Mouse (Mus musculus): ENCODE data around the gene Fam69b. TPM values are rescaled to one million over a fixed set of nuclear protein-coding genes. Genes with fewer than 3 reads are reported as not detected.

Fam69b gene
- polyA plus RNA-seq, 1 experiment from 2014 or later = 44.0 TPM

DNA sequence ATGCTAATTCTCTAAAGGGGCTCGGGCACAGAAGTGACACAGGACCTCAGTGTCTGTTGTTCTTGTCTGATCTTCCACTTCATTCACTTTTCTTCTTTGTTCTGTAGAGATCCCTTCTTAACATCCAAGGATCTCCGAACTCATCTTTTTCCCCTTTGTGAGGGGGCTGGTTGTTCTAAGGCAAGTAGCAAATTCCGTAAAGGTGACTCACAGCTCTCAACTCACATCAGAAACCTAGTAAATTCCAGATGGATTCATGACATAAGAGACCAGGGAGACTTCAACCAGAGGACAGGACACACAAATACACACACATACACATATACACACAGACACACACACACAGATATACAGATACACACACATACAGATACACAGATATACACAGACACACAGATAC, 17.7 kb upstream of the Fam69b start:
- Histone ChIP-seq H3K4me2 (replicated peaks) (no peak overlapping the region), H3K9me3 (replicated peaks) (no peaks in the 10 kb centered on the region), H3K4me1 (peaks cover 18% of the 10 kb centered on the region), H3K9ac (no peak overlapping the region), H3K36me3 (no peaks in the 10 kb centered on the region), H3K27ac (replicated peaks) (no peak overlapping the region), H3K27me3 (no peaks in the 10 kb centered on the region), H3K4me3 (replicated peaks) (no peak overlapping the region)
- 62% methylated on average over 3 of the region's 3 CpGs for WGBS
- no peak for ATAC-seq (ENCODE audit: insufficient number of reproducible peaks, low FRiP score, low TSS enrichment, low read depth)

DNA sequence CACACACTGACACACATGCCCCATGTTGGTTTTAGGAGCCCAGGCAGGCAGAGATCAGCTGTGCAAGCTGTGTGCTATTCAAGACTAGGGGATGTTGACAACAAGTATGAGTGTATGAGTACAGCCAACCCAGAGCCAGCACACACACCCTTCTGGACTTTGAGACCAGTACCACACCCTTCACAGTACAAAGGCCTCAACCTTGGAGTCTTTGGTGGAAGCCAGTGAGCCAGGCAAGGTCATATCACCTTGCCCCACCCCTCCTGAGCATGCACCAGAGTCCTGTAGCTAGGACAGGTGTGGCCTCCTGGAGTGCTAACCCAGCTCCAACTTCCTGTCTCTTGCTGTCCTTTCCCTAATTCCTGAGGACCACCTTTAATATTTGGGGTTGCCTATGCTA, 17.2 kb upstream of the Fam69b start:
- no peak overlapping the region for H3K27ac ChIP-seq (replicated peaks)
- no peak overlapping the region for H3K4me2 ChIP-seq (replicated peaks)
- H3K9me3 ChIP-seq (replicated peaks) = no peaks in the 10 kb centered on the region
- ATAC-seq (ENCODE audit: insufficient number of reproducible peaks, low FRiP score, low TSS enrichment, low read depth) = no peak
- H3K36me3 ChIP-seq = no peaks in the 10 kb centered on the region
- H3K9ac ChIP-seq = no peak overlapping the region
- H3K27me3 ChIP-seq = no peaks in the 10 kb centered on the region
- H3K4me1 ChIP-seq = peaks cover 17% of the 10 kb centered on the region
- no peak overlapping the region for H3K4me3 ChIP-seq (replicated peaks)

DNA sequence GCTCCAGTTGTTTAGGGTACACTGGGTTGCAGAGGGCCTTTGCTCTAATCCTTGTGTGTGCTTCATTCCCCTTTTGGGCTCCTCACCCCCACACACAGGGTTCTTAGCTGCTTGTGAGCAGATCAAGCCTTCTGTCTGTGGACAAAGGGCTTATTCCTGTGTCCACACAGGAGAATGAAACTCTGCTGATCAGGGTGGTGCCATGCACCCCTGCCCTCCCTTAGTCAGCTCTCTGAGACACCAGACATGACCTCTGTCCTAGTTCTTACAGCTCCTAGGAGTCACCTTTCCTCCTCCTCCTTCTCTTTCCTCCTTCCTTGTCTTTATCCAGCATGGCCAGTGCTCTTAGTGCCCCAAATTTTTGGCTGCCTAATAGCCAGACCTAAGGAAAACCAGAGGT, 16.4 kb upstream of the Fam69b start:
- Histone ChIP-seq H3K4me1 (peaks cover 9% of the 10 kb centered on the region), H3K4me2 (replicated peaks) (no peak overlapping the region), H3K27ac (replicated peaks) (no peak overlapping the region), H3K4me3 (replicated peaks) (no peak overlapping the region), H3K36me3 (no peaks in the 10 kb centered on the region), H3K9ac (no peak overlapping the region), H3K27me3 (no peaks in the 10 kb centered on the region), H3K9me3 (replicated peaks) (no peaks in the 10 kb centered on the region)
- no peak for ATAC-seq (ENCODE audit: insufficient number of reproducible peaks, low FRiP score, low TSS enrichment, low read depth)

DNA sequence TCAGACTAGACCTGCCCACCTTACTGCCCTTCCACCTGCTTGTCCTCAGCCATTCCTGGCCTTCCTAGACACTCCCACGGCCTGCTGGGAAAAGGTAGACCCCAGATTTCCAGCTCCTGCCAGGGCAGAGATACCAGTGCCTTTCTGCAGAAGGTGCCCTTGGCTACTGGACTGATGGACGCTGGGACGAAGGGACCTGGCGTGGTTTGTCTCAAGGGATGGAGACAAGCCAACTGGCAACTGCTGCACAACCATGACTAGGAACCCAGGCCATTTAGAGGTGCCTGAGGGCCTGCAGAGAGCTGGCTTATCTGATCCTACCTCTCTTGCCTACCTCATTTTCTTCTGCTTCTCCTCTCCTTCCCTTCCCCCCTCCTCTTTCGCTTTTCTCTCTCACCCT, 13.4 kb upstream of the Fam69b start:
- no peak for ATAC-seq (ENCODE audit: insufficient number of reproducible peaks, low FRiP score, low TSS enrichment, low read depth)
- WGBS = 73% methylated on average over 5 of the region's 5 CpGs
- H3K4me1 ChIP-seq = no peaks in the 10 kb centered on the region
- H3K27me3 ChIP-seq = no peaks in the 10 kb centered on the region
- H3K27ac ChIP-seq (replicated peaks) = no peak overlapping the region
- H3K9ac ChIP-seq = no peak overlapping the region
- H3K4me2 ChIP-seq (replicated peaks) = no peak overlapping the region
- H3K4me3 ChIP-seq (replicated peaks) = no peak overlapping the region
- no peaks in the 10 kb centered on the region for H3K9me3 ChIP-seq (replicated peaks)
- no peaks in the 10 kb centered on the region for H3K36me3 ChIP-seq

DNA sequence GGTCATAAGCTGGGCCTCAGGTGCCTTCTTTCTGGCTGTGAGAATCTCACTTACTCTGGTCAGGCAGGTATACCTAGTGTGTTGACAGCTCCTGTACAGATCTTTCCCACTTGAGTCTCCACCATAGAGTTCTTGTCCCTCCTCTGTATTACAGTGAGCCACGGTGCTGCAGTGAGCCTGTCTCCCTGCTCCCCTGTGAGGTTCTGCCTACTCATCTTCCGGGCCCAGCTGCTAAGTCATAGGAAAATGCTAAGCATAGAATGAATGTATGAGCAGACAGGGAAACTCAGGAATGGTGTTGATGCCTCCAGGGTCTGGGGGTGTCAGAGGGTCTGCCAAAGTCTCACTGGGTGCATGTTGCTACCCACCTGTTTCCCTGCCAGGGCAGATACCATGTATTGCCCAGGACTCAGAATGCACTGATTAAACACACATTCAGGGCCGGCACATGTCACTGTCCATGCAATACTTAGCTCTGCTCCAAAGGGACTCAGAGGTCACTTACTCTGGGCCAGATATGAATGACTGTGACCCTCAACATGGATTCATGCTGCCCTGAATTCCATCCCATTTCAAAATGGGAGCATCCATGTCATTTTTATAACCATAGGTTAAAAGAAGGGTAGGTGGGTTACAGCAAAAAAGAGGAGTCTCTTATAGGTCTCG, 12.7 kb upstream of the Fam69b start:
- Histone ChIP-seq H3K4me1 (no peaks in the 10 kb centered on the region), H3K9me3 (replicated peaks) (no peaks in the 10 kb centered on the region), H3K36me3 (no peaks in the 10 kb centered on the region), H3K9ac (no peak overlapping the region), H3K27ac (replicated peaks) (no peak overlapping the region), H3K27me3 (no peaks in the 10 kb centered on the region), H3K4me3 (replicated peaks) (no peak overlapping the region), H3K4me2 (replicated peaks) (no peak overlapping the region)
- WGBS = 76% methylated on average over 4 of the region's 4 CpGs
- ATAC-seq (ENCODE audit: insufficient number of reproducible peaks, low FRiP score, low TSS enrichment, low read depth) = no peak

DNA sequence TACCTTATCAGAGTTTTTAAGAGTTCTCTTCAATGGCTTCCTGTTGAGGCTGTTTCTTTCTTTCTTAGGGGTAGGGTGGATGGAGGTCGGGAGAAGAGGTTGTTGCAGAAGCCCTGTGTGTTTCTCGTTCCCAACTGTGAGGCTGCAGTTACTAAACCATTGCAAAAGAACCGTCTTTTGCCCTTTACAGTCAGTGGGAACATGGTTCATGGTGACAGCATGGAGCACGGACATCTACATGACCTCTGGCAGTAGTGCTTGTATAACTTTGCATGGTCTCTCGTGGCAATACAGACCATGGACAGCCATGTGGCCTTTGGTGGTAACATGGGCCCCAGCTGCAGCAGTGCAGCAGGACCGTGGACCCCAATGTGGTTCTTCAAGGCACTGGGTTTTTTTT, 10.9 kb upstream of the Fam69b start:
- Histone ChIP-seq H3K9ac (no peak overlapping the region), H3K27ac (replicated peaks) (no peak overlapping the region), H3K9me3 (replicated peaks) (no peaks in the 10 kb centered on the region), H3K27me3 (no peaks in the 10 kb centered on the region), H3K4me2 (replicated peaks) (no peak overlapping the region), H3K4me1 (no peaks in the 10 kb centered on the region), H3K4me3 (replicated peaks) (no peak overlapping the region), H3K36me3 (no peaks in the 10 kb centered on the region)
- ATAC-seq (ENCODE audit: insufficient number of reproducible peaks, low FRiP score, low TSS enrichment, low read depth) = no peak
- WGBS = 78% methylated on average over 6 of the region's 6 CpGs

DNA sequence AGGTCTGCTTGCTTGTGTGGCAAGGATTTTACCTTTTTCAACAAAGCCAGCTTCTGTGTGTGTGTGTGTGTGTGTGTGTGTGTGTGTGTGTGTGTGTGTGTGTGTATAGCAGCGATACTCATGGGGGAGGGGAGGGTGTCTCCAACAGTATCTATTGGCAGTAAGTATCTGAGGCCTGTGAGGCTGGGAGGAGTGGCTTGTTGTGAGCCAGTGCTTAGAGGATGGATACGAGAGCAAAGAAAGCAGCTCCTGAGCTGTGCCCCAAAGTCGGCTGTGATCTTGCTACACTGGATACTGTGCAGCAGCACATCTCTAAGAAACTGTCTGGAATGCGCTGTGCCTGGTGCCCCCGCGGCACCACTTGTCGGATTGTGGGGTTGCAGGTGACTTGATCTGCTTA, 10.3 kb upstream of the Fam69b start:
- H3K9me3 ChIP-seq (replicated peaks) = no peaks in the 10 kb centered on the region
- 52% methylated on average over 7 of the region's 7 CpGs for WGBS
- H3K36me3 ChIP-seq = no peaks in the 10 kb centered on the region
- no peaks in the 10 kb centered on the region for H3K4me1 ChIP-seq
- ATAC-seq (ENCODE audit: insufficient number of reproducible peaks, low FRiP score, low TSS enrichment, low read depth) = no peak
- H3K9ac ChIP-seq = no peak overlapping the region
- H3K27ac ChIP-seq (replicated peaks) = no peak overlapping the region
- no peak overlapping the region for H3K4me2 ChIP-seq (replicated peaks)
- H3K4me3 ChIP-seq (replicated peaks) = no peak overlapping the region
- H3K27me3 ChIP-seq = no peaks in the 10 kb centered on the region

DNA sequence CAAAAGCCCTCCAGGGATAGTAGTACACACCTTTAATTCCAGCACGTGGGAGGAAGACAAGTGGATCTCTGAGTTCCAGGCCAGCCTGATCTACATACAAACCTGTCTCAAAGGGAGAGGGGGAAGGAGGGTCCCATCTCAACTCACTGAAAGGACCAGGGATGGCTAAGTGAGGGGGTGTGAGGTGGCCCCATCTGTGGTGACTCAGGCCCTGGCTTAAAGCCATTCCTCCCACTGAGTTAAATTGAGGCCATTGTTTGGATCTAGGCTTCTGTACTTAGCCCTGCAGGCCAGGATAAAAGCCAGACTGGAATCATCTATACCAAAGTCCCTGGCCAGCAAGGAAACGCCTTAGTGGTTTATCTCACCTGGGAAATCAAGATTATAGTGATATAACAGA, 7.0 kb upstream of the Fam69b start:
- H3K27ac ChIP-seq (replicated peaks) = no peak overlapping the region
- H3K4me3 ChIP-seq (replicated peaks) = no peak overlapping the region
- H3K4me1 ChIP-seq = no peaks in the 10 kb centered on the region
- 32% methylated on average over 2 of the region's 2 CpGs for WGBS
- H3K4me2 ChIP-seq (replicated peaks) = no peak overlapping the region
- no peaks in the 10 kb centered on the region for H3K36me3 ChIP-seq
- no peak for ATAC-seq (ENCODE audit: insufficient number of reproducible peaks, low FRiP score, low TSS enrichment, low read depth)
- no peaks in the 10 kb centered on the region for H3K27me3 ChIP-seq
- H3K9ac ChIP-seq = no peak overlapping the region
- no peaks in the 10 kb centered on the region for H3K9me3 ChIP-seq (replicated peaks)

DNA sequence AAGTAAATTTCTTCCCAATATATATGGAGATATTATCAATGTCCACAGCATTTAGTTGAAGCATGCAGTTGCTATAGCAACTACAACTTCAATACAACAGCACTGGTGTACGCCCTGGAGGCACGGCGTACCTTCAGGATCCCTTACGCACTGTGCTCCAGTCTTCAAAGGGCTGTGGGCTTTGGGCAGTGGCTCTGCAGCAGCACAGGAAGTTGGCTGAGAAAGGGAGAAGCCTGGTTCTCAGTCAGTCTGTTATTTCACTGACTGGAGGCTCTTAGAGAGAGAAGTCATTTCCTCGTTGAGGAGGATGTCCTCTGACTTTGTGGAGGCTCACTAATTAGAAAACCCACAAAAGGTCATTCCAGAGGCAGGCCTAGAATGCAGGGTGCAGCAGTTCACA, 5.3 kb upstream of the Fam69b start:
- Histone ChIP-seq H3K36me3 (no peaks in the 10 kb centered on the region), H3K9ac (no peak overlapping the region), H3K4me1 (peaks cover 6% of the 10 kb centered on the region; the same call in 1 of the 2 replicates), H3K9me3 (replicated peaks) (no peaks in the 10 kb centered on the region), H3K4me3 (replicated peaks) (no peak overlapping the region), H3K4me2 (replicated peaks) (no peak overlapping the region), H3K27ac (replicated peaks) (no peak overlapping the region), H3K27me3 (no peaks in the 10 kb centered on the region)
- 33% methylated on average over 5 of the region's 5 CpGs for WGBS
- no peak for ATAC-seq (ENCODE audit: insufficient number of reproducible peaks, low FRiP score, low TSS enrichment, low read depth)

DNA sequence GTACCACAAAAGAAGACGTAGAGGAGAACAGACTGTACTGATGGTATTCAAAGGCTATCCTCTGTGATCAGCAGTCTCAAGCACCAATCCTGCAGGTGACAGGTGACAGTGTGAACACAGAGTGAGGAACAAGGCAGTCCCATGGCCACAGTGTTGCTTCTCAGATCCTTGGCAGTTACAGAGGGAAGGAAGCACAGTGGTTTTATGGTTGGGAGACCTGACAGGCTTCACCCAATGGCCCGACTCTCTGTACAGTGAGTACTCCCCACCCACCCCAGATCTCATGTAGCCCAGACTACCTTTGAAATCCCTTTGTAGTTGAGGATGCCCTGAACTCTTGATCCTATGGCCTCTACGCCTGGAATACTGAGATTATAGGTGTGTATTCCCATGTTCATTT, 2.8 kb upstream of the Fam69b start:
- Histone ChIP-seq H3K4me1 (peaks cover 22% of the 10 kb centered on the region), H3K4me2 (replicated peaks) (no peak overlapping the region), H3K27me3 (no peaks in the 10 kb centered on the region), H3K4me3 (replicated peaks) (no peak overlapping the region), H3K36me3 (no peaks in the 10 kb centered on the region), H3K9me3 (replicated peaks) (no peaks in the 10 kb centered on the region), H3K9ac (no peak overlapping the region), H3K27ac (replicated peaks) (no peak overlapping the region)
- no peak for ATAC-seq (ENCODE audit: insufficient number of reproducible peaks, low FRiP score, low TSS enrichment, low read depth)
- 86% methylated on average over 3 of the region's 3 CpGs for WGBS

DNA sequence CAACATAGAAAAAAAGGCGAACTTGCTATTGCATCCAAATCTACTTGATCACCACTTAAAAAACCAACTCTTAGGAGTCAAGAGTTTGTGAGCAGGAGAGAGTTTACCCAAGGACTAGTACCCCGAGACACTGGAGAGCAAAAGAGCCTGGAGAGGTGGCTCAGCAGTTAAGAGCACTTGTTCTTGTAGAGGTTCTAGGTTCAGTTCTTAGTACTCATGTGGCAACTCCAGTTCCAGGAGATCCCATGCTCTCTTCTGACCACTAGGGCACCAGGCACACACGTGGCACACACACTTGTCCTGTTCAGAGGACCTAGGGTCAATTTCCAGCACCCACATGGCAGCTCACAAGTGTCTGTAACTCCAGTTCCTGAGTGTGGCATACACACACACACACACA, 2.2 kb upstream of the Fam69b start:
- WGBS = 64% methylated on average over 3 of the region's 3 CpGs
- ATAC-seq (ENCODE audit: insufficient number of reproducible peaks, low FRiP score, low TSS enrichment, low read depth) = no peak

DNA sequence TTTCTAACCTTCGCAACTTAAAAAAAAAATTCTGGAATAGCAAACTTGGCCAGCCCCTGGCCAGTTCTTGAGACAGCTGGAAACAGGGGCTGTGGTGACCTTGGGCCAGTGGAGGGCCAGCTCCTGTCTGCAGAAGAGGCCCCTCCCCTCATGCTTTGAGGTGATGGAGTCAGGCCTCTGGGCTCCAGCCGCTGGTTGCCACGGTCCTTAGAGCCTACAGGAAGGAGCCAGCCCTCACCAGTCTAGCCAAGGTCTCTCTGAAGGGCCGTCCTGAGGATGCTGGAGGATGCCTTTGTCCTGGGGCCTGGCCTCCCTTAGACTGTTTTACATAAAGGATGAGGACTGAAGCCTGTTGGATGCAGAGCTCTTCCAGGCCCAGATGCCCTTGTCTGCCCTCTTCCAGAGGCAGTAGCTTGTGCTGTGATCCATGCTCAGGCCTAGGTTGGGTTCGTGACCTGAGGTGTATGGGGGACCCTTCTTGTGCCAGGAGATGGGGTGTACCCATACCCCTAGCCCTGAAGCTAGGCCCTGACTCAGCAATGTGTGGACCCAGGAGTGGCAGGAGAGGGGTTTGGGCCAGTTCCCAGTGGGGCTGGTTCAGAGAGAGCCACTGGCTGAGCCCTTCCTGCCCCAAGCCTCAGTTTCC, 658 bp downstream of the Fam69b start:
- Histone ChIP-seq H3K4me3 (replicated peaks) (peak overlapping the region; percentile 63), H3K4me1 (peaks cover 22% of the 10 kb centered on the region), H3K4me2 (replicated peaks) (peak overlapping the region; percentile 81), H3K36me3 (no peaks in the 10 kb centered on the region), H3K9ac (peak overlapping the region; percentile 67), H3K9me3 (replicated peaks) (no peaks in the 10 kb centered on the region), H3K27ac (replicated peaks) (peak overlapping the region; percentile 24; the same call in 1 of the 2 replicates), H3K27me3 (no peaks in the 10 kb centered on the region)
- WGBS = 16% methylated on average over 5 of the region's 5 CpGs
- 0 out of 2 replicates have a peak, but pooled peaks have one; percentile 27 for ATAC-seq (ENCODE audit: insufficient number of reproducible peaks, low FRiP score, low TSS enrichment, low read depth)

More for the DNA sequence above, 2.2 kb upstream of the Fam69b start:
- H3K36me3 ChIP-seq = no peaks in the 10 kb centered on the region
- H3K4me1 ChIP-seq = peaks cover 22% of the 10 kb centered on the region
- H3K4me2 ChIP-seq (replicated peaks) = no peak overlapping the region
- H3K9me3 ChIP-seq (replicated peaks) = no peaks in the 10 kb centered on the region
- H3K9ac ChIP-seq = no peak overlapping the region
- no peaks in the 10 kb centered on the region for H3K27me3 ChIP-seq
- H3K4me3 ChIP-seq (replicated peaks) = no peak overlapping the region
- no peak overlapping the region for H3K27ac ChIP-seq (replicated peaks)
